Mouse (Mus musculus): Measurements from ENCODE around the gene Vti1b.
A peak's percentile ranks its signal among the peaks of the same experiment; 100 is the strongest.
"Not testable (repeated sequence)": the region's sequence is repeated elsewhere in the genome, so short reads cannot be mapped to it uniquely, and the experiment has no call there.

Gene Vti1b

GRCm38 (mm10) chr12:79172019-79172941 is at the start of gene Vti1b:
Gene Vti1b, minus strand, starts transcription at chr12:79172667.
- peak; percentile 91 for DNase-seq (ENCODE audit: extremely low spot score, low spot score)

DNA sequence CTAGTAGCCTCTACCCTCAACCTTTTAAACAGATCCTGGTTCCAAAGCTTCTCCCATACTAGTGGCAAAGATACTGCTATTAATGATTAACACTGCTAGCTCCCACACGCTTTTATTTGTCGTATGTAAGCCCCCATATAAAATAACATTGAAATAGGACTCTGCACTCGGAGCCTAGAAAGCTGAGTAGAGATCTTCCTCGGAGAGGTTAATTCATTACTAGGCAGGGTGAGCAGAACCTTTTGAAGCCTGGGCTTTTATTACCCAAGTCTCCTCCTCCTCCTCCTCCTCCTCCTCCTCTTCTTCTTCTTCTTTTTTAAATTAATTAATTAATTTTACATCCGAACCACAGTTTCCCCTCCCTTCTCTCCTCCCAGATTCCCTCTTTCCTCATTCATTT is 45.0 kb upstream of the Vti1b start:
- DNase-seq (ENCODE audit: extremely low spot score, low spot score) = no peak

DNA sequence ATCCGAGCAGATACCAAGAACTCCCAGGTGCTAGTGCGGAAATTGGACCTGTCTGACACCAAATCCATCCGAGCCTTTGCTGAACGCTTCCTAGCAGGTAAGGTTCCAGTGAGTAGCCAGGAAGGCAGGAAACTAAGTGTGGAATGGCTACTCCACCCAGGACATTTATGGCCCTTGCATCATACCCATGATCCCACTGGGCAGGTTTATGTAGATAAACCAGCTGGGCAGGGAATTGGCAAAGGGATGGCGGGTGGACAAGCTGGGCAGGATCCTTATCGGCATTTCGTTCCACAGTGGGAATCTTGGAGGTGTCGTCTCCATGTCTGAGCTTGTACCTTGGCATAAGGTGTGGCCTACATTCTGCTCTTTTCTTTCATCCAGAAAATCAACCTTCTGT is 39.0 kb upstream of the Vti1b start:
- no peak for DNase-seq (ENCODE audit: extremely low spot score, low spot score)

GRCm38 (mm10) chr12:79208703-79209464 is 36.4 kb upstream of the Vti1b start, which contains the start of gene Rdh12:
Gene Rdh12, plus strand, starts transcription at chr12:79208914.
- peak; percentile 14 for DNase-seq (ENCODE audit: extremely low spot score, low spot score)

DNA sequence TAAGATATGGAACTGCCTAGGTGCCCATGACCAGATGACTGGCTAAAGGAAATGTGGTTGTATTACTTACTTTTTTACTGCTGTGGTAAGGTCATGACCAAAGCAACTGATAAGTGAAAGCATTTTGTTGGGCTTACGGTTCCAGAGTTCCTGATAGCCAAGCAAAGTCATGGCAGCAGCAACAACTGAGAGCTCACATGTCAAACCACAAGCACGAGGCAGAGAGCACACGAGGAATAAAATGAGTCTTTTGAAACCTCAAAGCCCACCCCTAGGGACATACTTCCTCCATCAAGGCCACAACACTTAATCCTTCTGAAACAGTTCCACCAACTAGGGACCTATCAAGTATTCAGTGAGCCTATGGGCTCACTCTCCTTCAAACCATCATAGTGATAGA is 29.4 kb upstream of the Vti1b start:
- DNase-seq (ENCODE audit: extremely low spot score, low spot score) = no peak

GRCm38 (mm10) chr12:79197105-79197504 is 24.6 kb upstream of the Vti1b start:
- no peak for DNase-seq (ENCODE audit: extremely low spot score, low spot score)

DNA sequence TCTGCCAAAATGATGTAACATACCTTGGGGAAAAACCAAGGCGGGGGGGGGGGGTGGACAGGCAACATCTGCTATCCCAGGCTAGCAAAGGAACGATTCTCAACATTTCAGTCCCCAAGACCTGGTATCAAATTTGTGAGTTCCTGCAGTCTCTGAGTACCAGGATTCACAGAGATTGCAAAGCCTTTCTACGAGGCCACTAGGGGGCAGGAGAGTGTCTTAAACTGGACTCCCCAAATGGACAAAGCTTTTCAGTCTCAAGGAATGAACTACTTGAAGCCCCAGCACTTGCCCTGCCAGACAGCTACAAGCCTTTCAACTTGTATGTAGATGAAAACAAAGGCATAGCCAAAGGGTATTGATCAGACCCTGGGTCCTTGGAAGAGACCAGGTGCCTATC is 21.0 kb upstream of the Vti1b start:
- peak; percentile 62 for DNase-seq (ENCODE audit: extremely low spot score, low spot score)

- DNase-seq (ENCODE audit: extremely low spot score, low spot score) = no peak
These were observed 19.7 kb upstream of the Vti1b start, which contains the start of gene Rdh11 for GRCm38 (mm10) chr12:79192193-79192592. Gene Rdh11, minus strand, starts transcription at chr12:79192293.

- peak; percentile 76 for DNase-seq (ENCODE audit: extremely low spot score, low spot score)
These were observed 19.2 kb upstream of the Vti1b start for GRCm38 (mm10) chr12:79191701-79192100.

DNA sequence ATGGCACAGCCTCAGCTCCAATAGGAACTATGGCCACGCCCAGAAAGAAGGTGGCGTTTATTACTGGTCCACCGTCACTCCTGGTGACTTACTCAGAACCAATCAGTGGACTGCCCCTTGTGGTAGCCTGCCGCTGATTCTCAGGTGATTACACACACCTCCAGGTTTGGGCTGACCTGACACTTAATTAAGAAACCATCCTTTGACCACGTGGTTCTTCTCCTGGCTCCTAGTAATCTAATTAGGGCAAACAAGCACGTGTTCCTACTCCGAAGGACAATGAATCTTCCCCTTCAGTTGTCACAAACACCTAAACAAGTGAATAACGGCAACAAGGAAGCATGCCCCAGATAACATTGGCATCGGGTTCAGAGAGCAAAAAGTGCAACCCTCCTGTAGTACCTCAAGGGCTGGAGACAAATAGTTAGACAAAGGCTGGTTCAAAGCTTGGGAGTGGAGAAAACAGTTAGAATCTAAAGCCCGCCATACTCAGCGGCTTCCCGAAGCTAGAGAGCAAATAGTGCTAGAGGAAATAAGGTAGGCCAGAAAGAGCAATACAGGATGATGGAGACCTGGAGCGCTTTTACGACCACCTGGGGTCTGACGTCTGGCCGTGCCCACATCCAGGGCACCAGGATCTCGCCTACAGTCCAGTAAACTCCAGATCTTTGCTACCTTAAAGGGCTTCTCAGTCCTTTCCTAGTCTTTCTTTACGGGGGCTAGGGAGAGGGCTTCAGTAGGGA is 18.6 kb upstream of the Vti1b start:
- DNase-seq (ENCODE audit: extremely low spot score, low spot score) = peak; percentile 64

DNA sequence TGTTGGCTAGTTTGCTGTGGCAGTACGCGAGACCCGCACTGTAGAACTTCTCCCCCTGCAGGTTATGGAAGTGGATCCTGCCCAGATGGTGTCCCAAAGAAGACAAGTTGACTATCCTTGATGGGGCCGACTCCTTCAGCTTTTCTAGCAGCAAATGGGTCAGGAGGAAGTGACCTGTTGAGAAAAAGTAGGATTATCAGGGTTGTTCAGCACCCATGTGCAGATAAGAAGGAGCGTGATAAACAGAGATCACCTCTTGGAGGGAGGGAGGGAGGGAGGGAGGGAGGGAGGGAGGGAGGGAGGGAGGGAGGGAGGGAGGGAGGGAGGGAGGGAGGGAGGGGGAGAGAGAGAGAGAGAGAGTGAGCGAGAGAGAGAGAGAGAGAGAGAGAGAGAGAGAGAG is 12.7 kb upstream of the Vti1b start:
- DNase-seq (ENCODE audit: extremely low spot score, low spot score) = not testable (repeated sequence)

DNA sequence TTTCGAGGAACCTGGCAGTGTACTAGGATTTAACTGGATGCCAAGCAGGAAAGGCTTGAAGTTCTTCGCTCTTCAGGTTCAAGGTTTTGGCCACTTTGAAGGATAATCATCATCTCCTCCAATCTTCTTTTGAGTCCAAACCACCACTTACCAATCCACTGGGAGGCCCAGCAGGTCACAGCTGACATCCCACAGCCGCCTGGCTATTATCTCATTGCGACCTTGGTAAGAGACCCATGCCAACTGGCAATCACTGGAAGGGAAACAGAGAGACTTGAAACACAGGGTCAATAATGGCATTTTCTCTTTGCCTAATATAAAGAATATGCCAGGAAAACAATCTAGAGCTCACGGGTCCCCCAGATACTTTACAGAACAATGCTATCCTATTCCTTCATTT is 3.5 kb upstream of the Vti1b start:
- no peak for DNase-seq (ENCODE audit: extremely low spot score, low spot score)

- no peak for DNase-seq (ENCODE audit: extremely low spot score, low spot score)
These were observed 1.3 kb upstream of the Vti1b start for GRCm38 (mm10) chr12:79173721-79174120.

DNA sequence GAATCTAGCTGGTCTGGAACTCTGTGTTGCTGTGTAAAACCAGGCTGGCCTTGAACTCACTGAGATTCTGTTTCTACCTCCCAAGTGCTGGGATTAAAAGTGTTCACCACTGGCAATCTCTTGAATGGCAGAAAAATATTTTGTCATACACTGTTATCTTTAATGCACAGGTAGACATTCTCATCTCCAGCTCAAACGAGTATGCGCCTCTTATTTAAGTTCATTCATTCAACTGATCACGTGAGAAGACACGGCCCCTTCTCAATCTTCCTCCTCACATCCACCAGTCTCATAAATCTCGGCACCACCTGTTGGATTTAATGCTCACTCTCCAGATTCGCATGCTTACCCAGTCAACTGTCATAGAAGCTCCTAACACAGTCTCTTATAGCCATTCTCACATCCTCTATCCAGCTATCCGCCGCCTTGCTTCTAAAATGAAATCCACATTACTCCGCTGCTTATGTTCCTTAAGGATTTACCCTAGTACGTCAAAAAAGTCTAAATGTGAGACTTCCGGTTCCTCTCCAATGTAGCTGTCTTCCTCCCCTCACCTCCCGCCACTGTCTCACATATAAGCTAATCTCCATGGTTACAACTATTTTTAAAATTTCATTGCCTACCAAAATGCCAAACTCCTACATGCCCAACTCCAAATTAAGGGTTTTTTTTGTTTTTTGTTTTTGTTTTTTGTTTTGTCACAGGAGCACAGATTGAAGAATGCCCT is 1.0 kb downstream of the Vti1b start:
- DNase-seq (ENCODE audit: extremely low spot score, low spot score) = peak; percentile 13

DNA sequence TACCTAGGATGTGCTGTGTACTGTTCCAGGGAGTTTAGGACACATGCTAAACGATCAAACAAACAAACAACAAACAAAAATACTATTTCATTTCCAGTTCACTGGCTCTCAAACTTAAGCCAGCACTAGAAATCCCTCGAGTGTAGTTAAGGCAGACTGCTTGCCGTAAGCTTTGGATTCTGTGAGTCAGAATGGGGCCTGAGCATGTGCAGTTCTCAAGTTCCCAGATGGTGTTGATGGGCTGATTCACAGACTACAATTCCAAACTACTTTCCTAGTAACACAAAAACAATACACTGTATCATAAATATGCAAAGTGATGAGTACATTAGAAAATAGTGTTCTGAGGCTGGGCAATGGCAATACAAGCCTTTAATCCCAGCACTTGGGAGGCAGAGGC is 2.0 kb downstream of the Vti1b start:
- DNase-seq (ENCODE audit: extremely low spot score, low spot score) = no peak

DNA sequence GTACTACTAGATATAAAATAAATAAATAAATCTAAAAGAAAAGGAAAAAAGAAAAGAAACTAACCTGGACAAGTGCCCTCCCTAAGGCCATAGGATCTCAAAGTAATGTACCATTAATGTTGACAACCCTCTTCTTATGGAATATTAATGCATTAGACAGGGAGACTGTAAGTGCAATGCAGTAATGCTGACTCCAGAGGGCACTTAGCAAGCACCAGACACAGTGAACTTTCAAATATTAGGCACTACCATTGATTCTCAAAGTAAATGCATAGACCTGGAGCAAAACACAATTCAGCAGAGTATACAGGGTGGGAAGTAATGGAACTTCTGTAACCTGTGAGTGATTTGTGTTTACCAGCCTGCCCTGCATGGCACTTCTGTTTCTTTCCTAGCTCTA is 3.3 kb downstream of the Vti1b start:
- no peak for DNase-seq (ENCODE audit: extremely low spot score, low spot score)

- no peak for DNase-seq (ENCODE audit: extremely low spot score, low spot score)
These were observed 9.6 kb downstream of the Vti1b start for GRCm38 (mm10) chr12:79162876-79163275.

- no peak for DNase-seq (ENCODE audit: extremely low spot score, low spot score)
These were observed 22.8 kb downstream of the Vti1b start for GRCm38 (mm10) chr12:79149653-79150052.

GRCm38 (mm10) chr12:79141384-79141783 is 31.1 kb downstream of the Vti1b start:
- DNase-seq (ENCODE audit: extremely low spot score, low spot score) = no peak

DNA sequence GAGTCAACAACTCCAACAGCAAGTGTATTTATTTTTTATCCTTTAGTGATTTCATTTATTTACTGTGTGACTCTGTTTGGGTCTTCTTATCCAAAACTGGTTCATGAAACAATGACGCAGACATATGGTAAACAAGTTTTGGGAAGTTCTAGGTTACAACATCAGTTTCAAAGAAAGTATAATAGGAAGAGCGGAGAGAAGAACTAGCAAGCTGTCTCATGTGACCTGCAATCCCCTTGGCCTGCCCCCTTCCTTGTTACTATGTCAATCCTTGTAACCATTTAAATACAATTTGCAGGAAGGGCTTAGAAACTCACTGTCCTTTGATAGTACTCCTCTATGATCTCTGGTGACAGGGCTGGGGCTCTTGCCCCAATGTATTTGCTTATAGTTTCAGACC is 31.7 kb downstream of the Vti1b start:
- no peak for DNase-seq (ENCODE audit: extremely low spot score, low spot score)

GRCm38 (mm10) chr12:79139417-79139816 is 33.0 kb downstream of the Vti1b start:
- no peak for DNase-seq (ENCODE audit: extremely low spot score, low spot score)
